Mouse (Mus musculus): ENCODE results near the gene Pla2g4f. TPM values are rescaled to one million over a fixed set of nuclear protein-coding genes. Genes with fewer than 3 reads are reported as not detected.

The Pla2g4f gene
- polyA plus RNA-seq (2015; fragmentation: Nextera tagmentation; extraction: Ambion mirVana), result 0.64 and 0.70 TPM in 2 replicates

DNA sequence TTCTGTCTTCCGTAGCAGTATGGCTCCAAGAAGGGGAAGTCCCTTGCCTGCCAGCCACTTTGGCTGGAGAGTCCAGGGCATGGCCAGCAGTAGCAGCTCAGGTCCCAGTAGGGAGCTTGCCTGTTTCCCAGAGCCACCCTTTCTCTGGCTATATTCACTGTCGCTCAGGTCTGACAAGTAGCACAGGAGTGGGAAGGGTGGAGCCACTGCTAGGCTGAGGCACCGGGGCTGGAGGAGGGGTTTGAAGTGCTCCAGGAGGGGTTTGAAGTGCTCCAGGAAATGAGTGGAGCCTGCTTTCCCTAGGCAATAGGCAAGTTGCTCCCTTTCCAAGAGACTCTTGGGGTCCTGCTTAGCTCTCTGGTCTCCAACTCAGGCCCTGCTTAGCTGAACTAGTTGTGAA is at the start of gene Pla2g4f:
TSS of gene Pla2g4f (minus strand) at position 190 of the 400 bp plus-strand sequence.
- Histone ChIP-seq H3K4me2 (ENCODE audit: low read depth, low read length) (no peak within 1 kb of the TSS), H3K9me3 (ENCODE audit: control insufficient read depth, low read length) (no peaks in the 10 kb centered on the region), H3K4me1 (ENCODE audit: control insufficient read depth, insufficient read depth, low read length) (peaks cover 3% of the 10 kb centered on the region), H3K4me3 (ENCODE audit: low read length) (no peak within 1 kb of the TSS), H3K9ac (ENCODE audit: low read depth, low read length) (no peak within 1 kb of the TSS), H3K27me3 (replicated peaks; ENCODE audit: control insufficient read depth, insufficient read depth, low read length) (no peaks in the 10 kb centered on the region), H3K36me3 (ENCODE audit: control insufficient read depth, insufficient read depth, low read length) (0 out of 2 replicates have a peak, but pooled peaks cover 8% of the 10 kb centered on the region), H3K27ac (ENCODE audit: low read length) (no peak within 1 kb of the TSS)
- WGBS, result 37% methylated on average over 3 of the region's 3 CpGs
- peak; percentile 67 for ATAC-seq

DNA sequence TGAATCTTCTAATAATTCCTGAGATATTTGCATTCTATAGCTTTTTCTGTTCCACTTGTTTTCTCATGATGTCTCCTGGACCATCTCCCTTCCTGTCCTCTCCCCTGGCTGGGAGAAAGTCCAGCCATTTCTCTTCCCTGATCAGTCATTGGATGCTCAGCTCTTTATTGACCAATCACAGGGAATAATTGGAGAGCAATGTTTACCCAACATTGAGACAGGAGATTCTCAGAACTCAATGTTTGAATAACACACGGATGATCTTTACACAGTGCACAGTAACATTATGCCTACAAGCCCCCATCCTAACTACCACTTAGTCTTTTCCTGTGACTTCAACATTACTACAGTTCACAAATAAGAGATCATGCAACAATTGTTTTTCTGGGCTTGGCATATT is 46.5 kb upstream of the Pla2g4f start:
- Histone ChIP-seq H3K36me3 (ENCODE audit: control insufficient read depth, insufficient read depth, low read length) (peaks cover 8% of the 10 kb centered on the region; the same call in 1 of the 2 replicates), H3K27me3 (replicated peaks; ENCODE audit: control insufficient read depth, insufficient read depth, low read length) (no peaks in the 10 kb centered on the region), H3K27ac (ENCODE audit: low read length) (no peak overlapping the region), H3K4me1 (ENCODE audit: control insufficient read depth, insufficient read depth, low read length) (no peaks in the 10 kb centered on the region), H3K9ac (ENCODE audit: low read depth, low read length) (no peak overlapping the region), H3K9me3 (ENCODE audit: control insufficient read depth, low read length) (no peaks in the 10 kb centered on the region), H3K4me3 (ENCODE audit: low read length) (no peak overlapping the region), H3K4me2 (ENCODE audit: low read depth, low read length) (no peak overlapping the region)
- WGBS, result 46% methylated on average over 1 of the region's 1 CpGs
- no peak for ATAC-seq

GRCm38 (mm10) chr2:120352682-120353646 is 39.0 kb upstream of the Pla2g4f start, which contains the start of gene Vps39:
Vps39 (minus strand) TSS chr2:120353137.
- H3K36me3 ChIP-seq (ENCODE audit: control insufficient read depth, insufficient read depth, low read length), result peaks cover 9% of the 10 kb centered on the region; the same call in 1 of the 2 replicates
- H3K4me3 ChIP-seq (ENCODE audit: low read length), result peak within 1 kb of the TSS; percentile 95
- peak; percentile 98 for ATAC-seq
- no peaks in the 10 kb centered on the region for H3K27me3 ChIP-seq (replicated peaks; ENCODE audit: control insufficient read depth, insufficient read depth, low read length)
- peaks cover 8% of the 10 kb centered on the region for H3K4me1 ChIP-seq (ENCODE audit: control insufficient read depth, insufficient read depth, low read length)
- H3K27ac ChIP-seq (ENCODE audit: low read length), result peak within 1 kb of the TSS; percentile 74
- peak within 1 kb of the TSS; percentile 91 for H3K9ac ChIP-seq (ENCODE audit: low read depth, low read length)
- H3K4me2 ChIP-seq (ENCODE audit: low read depth, low read length), result peak within 1 kb of the TSS; percentile 52
- H3K9me3 ChIP-seq (ENCODE audit: control insufficient read depth, low read length), result no peaks in the 10 kb centered on the region
- 12% methylated on average over 44 of the region's 44 CpGs for WGBS

DNA sequence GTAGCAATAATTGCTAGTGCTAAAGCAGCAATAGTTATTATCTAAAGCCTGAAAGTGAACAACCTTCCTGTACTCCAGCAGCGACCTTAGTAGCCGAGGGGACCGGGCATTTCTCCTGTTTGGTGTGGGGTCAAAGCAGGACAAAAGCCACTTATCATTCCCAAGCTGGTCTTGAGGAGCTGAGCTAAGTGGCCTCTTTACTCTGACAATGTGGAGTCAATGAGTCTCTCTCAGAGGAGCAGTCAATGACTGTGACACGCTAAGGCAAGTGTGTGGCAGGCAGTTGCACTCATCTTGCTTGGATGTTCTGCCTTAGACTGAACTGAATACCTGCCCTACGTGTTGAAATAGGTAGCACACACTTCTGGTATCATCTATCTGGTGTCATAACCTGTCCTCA is 37.4 kb upstream of the Pla2g4f start:
- 82% methylated on average over 5 of the region's 5 CpGs for WGBS
- Histone ChIP-seq H3K9ac (ENCODE audit: low read depth, low read length) (no peak overlapping the region), H3K9me3 (ENCODE audit: control insufficient read depth, low read length) (no peaks in the 10 kb centered on the region), H3K36me3 (ENCODE audit: control insufficient read depth, insufficient read depth, low read length) (peaks cover 3% of the 10 kb centered on the region; the same call in 1 of the 2 replicates), H3K27me3 (replicated peaks; ENCODE audit: control insufficient read depth, insufficient read depth, low read length) (no peaks in the 10 kb centered on the region), H3K27ac (ENCODE audit: low read length) (no peak overlapping the region), H3K4me2 (ENCODE audit: low read depth, low read length) (no peak overlapping the region), H3K4me1 (ENCODE audit: control insufficient read depth, insufficient read depth, low read length) (peaks cover 8% of the 10 kb centered on the region), H3K4me3 (ENCODE audit: low read length) (no peak overlapping the region)
- ATAC-seq, result no peak

- H3K4me1 ChIP-seq (ENCODE audit: control insufficient read depth, insufficient read depth, low read length), result peaks cover 8% of the 10 kb centered on the region
- no peak overlapping the region for H3K9ac ChIP-seq (ENCODE audit: low read depth, low read length)
- 74% methylated on average over 9 of the region's 9 CpGs for WGBS
- no peak overlapping the region for H3K4me2 ChIP-seq (ENCODE audit: low read depth, low read length)
- no peaks in the 10 kb centered on the region for H3K27me3 ChIP-seq (replicated peaks; ENCODE audit: control insufficient read depth, insufficient read depth, low read length)
- no peak overlapping the region for H3K4me3 ChIP-seq (ENCODE audit: low read length)
- H3K9me3 ChIP-seq (ENCODE audit: control insufficient read depth, low read length), result no peaks in the 10 kb centered on the region
- no peak for ATAC-seq
- H3K27ac ChIP-seq (ENCODE audit: low read length), result no peak overlapping the region
- H3K36me3 ChIP-seq (ENCODE audit: control insufficient read depth, insufficient read depth, low read length), result peaks cover 12% of the 10 kb centered on the region; the same call in 1 of the 2 replicates
Measured at GRCm38 (mm10) chr2:120348120-120348519, 34.2 kb upstream of the Pla2g4f start.

- WGBS, result 98% methylated on average over 1 of the region's 1 CpGs
- H3K9me3 ChIP-seq (ENCODE audit: control insufficient read depth, low read length), result no peaks in the 10 kb centered on the region
- H3K36me3 ChIP-seq (ENCODE audit: control insufficient read depth, insufficient read depth, low read length), result peaks cover 18% of the 10 kb centered on the region; the same call in 1 of the 2 replicates
Measured at GRCm38 (mm10) chr2:120341741-120342140, 27.8 kb upstream of the Pla2g4f start.

DNA sequence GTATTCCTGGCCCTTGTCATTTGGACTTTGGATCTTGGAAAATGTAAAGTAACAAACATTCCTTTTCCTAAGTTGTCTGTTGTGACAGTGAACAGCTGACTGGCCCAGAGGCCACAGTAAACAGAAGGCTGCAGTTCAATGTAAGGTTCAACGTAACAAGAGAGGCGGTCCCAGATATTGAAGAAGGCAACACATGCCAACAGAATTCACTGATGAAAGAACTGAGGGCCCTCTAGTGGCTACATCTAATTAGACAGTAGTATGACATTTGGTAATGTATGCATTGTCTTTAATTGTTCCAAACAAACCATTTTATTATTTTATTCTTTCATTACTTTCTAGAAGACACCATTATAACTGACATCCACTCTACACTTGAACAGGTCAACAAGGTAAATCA is 23.9 kb upstream of the Pla2g4f start:
- H3K4me3 ChIP-seq (ENCODE audit: low read length), result no peak overlapping the region

More at GRCm38 (mm10) chr2:120341741-120342140, 27.8 kb upstream of the Pla2g4f start:
- no peak for ATAC-seq
- H3K4me1 ChIP-seq (ENCODE audit: control insufficient read depth, insufficient read depth, low read length), result no peaks in the 10 kb centered on the region
- no peak overlapping the region for H3K9ac ChIP-seq (ENCODE audit: low read depth, low read length)
- H3K27ac ChIP-seq (ENCODE audit: low read length), result no peak overlapping the region
- no peaks in the 10 kb centered on the region for H3K27me3 ChIP-seq (replicated peaks; ENCODE audit: control insufficient read depth, insufficient read depth, low read length)
- H3K4me2 ChIP-seq (ENCODE audit: low read depth, low read length), result no peak overlapping the region
- H3K4me3 ChIP-seq (ENCODE audit: low read length), result no peak overlapping the region

GRCm38 (mm10) chr2:120331575-120331974 is 17.6 kb upstream of the Pla2g4f start:
- Histone ChIP-seq H3K36me3 (ENCODE audit: control insufficient read depth, insufficient read depth, low read length) (peaks cover 28% of the 10 kb centered on the region), H3K27me3 (replicated peaks; ENCODE audit: control insufficient read depth, insufficient read depth, low read length) (no peaks in the 10 kb centered on the region), H3K4me2 (ENCODE audit: low read depth, low read length) (no peak overlapping the region), H3K9ac (ENCODE audit: low read depth, low read length) (no peak overlapping the region), H3K4me3 (ENCODE audit: low read length) (no peak overlapping the region), H3K27ac (ENCODE audit: low read length) (no peak overlapping the region), H3K9me3 (ENCODE audit: control insufficient read depth, low read length) (no peaks in the 10 kb centered on the region), H3K4me1 (ENCODE audit: control insufficient read depth, insufficient read depth, low read length) (no peaks in the 10 kb centered on the region)
- no peak for ATAC-seq
- 82% methylated on average over 4 of the region's 4 CpGs for WGBS

More for the DNA sequence above, 23.9 kb upstream of the Pla2g4f start:
- Histone ChIP-seq H3K4me1 (ENCODE audit: control insufficient read depth, insufficient read depth, low read length) (no peaks in the 10 kb centered on the region), H3K9me3 (ENCODE audit: control insufficient read depth, low read length) (no peaks in the 10 kb centered on the region), H3K4me2 (ENCODE audit: low read depth, low read length) (no peak overlapping the region), H3K9ac (ENCODE audit: low read depth, low read length) (no peak overlapping the region), H3K36me3 (ENCODE audit: control insufficient read depth, insufficient read depth, low read length) (peaks cover 13% of the 10 kb centered on the region), H3K27ac (ENCODE audit: low read length) (no peak overlapping the region), H3K27me3 (replicated peaks; ENCODE audit: control insufficient read depth, insufficient read depth, low read length) (no peaks in the 10 kb centered on the region)
- WGBS, result 59% methylated on average over 2 of the region's 2 CpGs
- no peak for ATAC-seq

- H3K4me1 ChIP-seq (ENCODE audit: control insufficient read depth, insufficient read depth, low read length), result peaks cover 3% of the 10 kb centered on the region
- 56% methylated on average over 4 of the region's 4 CpGs for WGBS
- H3K27ac ChIP-seq (ENCODE audit: low read length), result no peak overlapping the region
- H3K9me3 ChIP-seq (ENCODE audit: control insufficient read depth, low read length), result no peaks in the 10 kb centered on the region
- peak; percentile 52 for ATAC-seq
- no peaks in the 10 kb centered on the region for H3K27me3 ChIP-seq (replicated peaks; ENCODE audit: control insufficient read depth, insufficient read depth, low read length)
- H3K9ac ChIP-seq (ENCODE audit: low read depth, low read length), result no peak overlapping the region
- H3K36me3 ChIP-seq (ENCODE audit: control insufficient read depth, insufficient read depth, low read length), result 0 out of 2 replicates have a peak, but pooled peaks cover 8% of the 10 kb centered on the region
- no peak overlapping the region for H3K4me2 ChIP-seq (ENCODE audit: low read depth, low read length)
- no peak overlapping the region for H3K4me3 ChIP-seq (ENCODE audit: low read length)
Measured at GRCm38 (mm10) chr2:120315077-120315476, 1.1 kb upstream of the Pla2g4f start.

All from intestine, embryonic 16.5 days (tissue).